Comparison of ENCODE assay signal across 9 mouse cellular contexts in genomic region chr5:133884593-133884992, GRCm38 (mm10).
DNase-seq lines count a peak whose midpoint lies in the region; ATAC-seq and TF ChIP-seq lines count a peak whose summit lies in the region.
"Had no signal": no experiment of that assay in that cellular context is flagged by ENCODE, and none has a peak within 500 bp of the region (broad histone marks: within the 10 kb centered on the region; RNA-seq: fewer than 3 reads in every experiment).

No protein-coding gene starts in this region.

- peak; percentile 16 for TF ChIP-seq CTCF in layer of hippocampus, adult 2 months (conservative IDR thresholded peaks at IDR 0.05)

- no peak for DNase-seq in layer of hippocampus, adult 2 months (ENCODE audit: low spot score in 2 of 2)
- DNase-seq in layer of hippocampus, adult 8-10 months (ENCODE audit: low spot score in 2 of 2): no peak
- DNase-seq in hindbrain, embryonic 10.5 days (ENCODE audit: low spot score): no peak
- DNase-seq in left cerebral cortex, postnatal 36 days (ENCODE audit: low spot score in 2 of 2): no peak
- DNase-seq in layer of hippocampus, postnatal 36 days: no peak
- no peak for DNase-seq in gastrocnemius, postnatal 10 days

- no peak overlapping the region for H3K4me2 ChIP-seq in embryonic facial prominence, embryonic 12.5 days (replicated peaks)
- no peak overlapping the region for H3K4me2 ChIP-seq in midbrain, embryonic 12.5 days (replicated peaks)
- H3K4me2 ChIP-seq: liver, embryonic 11.5 days had no signal

- ATAC-seq in embryonic facial prominence, embryonic 12.5 days (ENCODE audit: insufficient number of reproducible peaks, insufficient read depth, low FRiP score, low TSS enrichment): no peak
- peak; percentile 38; the same call in 1 of the 2 replicates for ATAC-seq in midbrain, embryonic 12.5 days (ENCODE audit: low FRiP score, low read depth)

- 50% methylated on average over 2 of the region's 2 CpGs for WGBS in embryonic facial prominence, embryonic 12.5 days
- WGBS in hindbrain, embryonic 10.5 days: 45% methylated on average over 2 of the region's 2 CpGs
- 18% methylated on average over 2 of the region's 2 CpGs for WGBS in midbrain, embryonic 12.5 days

- intact Hi-C loops in left cerebral cortex, postnatal 36 days (cut with DNase I): no loop called here

- no peak overlapping the region for H3K9ac ChIP-seq in embryonic facial prominence, embryonic 12.5 days
- H3K9ac ChIP-seq in midbrain, embryonic 12.5 days (replicated peaks): no peak overlapping the region

- 0 out of 2 replicates have a peak overlapping the region, but pooled peaks have one; percentile 14 for H3K27ac ChIP-seq in layer of hippocampus, adult 2 months
- H3K27ac ChIP-seq in embryonic facial prominence, embryonic 12.5 days: peak overlapping the region; percentile 66
- H3K27ac ChIP-seq in hindbrain, embryonic 10.5 days: peak overlapping the region; percentile 79
- peak overlapping the region; percentile 71 for H3K27ac ChIP-seq in midbrain, embryonic 12.5 days (replicated peaks)

- no peaks in the 10 kb centered on the region for H3K36me3 ChIP-seq in embryonic facial prominence, embryonic 12.5 days
- no peaks in the 10 kb centered on the region for H3K36me3 ChIP-seq in hindbrain, embryonic 10.5 days
- H3K36me3 ChIP-seq in midbrain, embryonic 12.5 days: no peaks in the 10 kb centered on the region

- H3K4me3 ChIP-seq in layer of hippocampus, adult 2 months: no peak overlapping the region
- no peak overlapping the region for H3K4me3 ChIP-seq in embryonic facial prominence, embryonic 12.5 days
- H3K4me3 ChIP-seq in hindbrain, embryonic 10.5 days: no peak overlapping the region
- H3K4me3 ChIP-seq in midbrain, embryonic 12.5 days: no peak overlapping the region

- H3K4me1 ChIP-seq in embryonic facial prominence, embryonic 12.5 days: peaks cover 10% of the 10 kb centered on the region
- peaks cover 16% of the 10 kb centered on the region for H3K4me1 ChIP-seq in hindbrain, embryonic 10.5 days (replicated peaks)
- peaks cover 17% of the 10 kb centered on the region for H3K4me1 ChIP-seq in midbrain, embryonic 12.5 days

- no peaks in the 10 kb centered on the region for H3K9me3 ChIP-seq in embryonic facial prominence, embryonic 12.5 days
- no peaks in the 10 kb centered on the region for H3K9me3 ChIP-seq in hindbrain, embryonic 10.5 days
- no peaks in the 10 kb centered on the region for H3K9me3 ChIP-seq in midbrain, embryonic 12.5 days

- no peaks in the 10 kb centered on the region for H3K27me3 ChIP-seq in embryonic facial prominence, embryonic 12.5 days
- no peaks in the 10 kb centered on the region for H3K27me3 ChIP-seq in hindbrain, embryonic 10.5 days (ENCODE audit: insufficient read depth, poor library complexity, severe bottlenecking)
- peaks cover 9% of the 10 kb centered on the region; the same call in 1 of the 2 replicates for H3K27me3 ChIP-seq in midbrain, embryonic 12.5 days

Comparison
In these comparisons a context has a peak if more than half of its experiments do, and no peak if none do; other contexts are left out.
1. H3K27ac ChIP-seq: peak in every context shown above with its lines; median percentile 79 in hindbrain, embryonic 10.5 days; 71 in midbrain, embryonic 12.5 days; 66 in embryonic facial prominence, embryonic 12.5 days; 14 in layer of hippocampus, adult 2 months.